ENCODE assay signal across 7 mouse cellular contexts in the genomic region with DNA sequence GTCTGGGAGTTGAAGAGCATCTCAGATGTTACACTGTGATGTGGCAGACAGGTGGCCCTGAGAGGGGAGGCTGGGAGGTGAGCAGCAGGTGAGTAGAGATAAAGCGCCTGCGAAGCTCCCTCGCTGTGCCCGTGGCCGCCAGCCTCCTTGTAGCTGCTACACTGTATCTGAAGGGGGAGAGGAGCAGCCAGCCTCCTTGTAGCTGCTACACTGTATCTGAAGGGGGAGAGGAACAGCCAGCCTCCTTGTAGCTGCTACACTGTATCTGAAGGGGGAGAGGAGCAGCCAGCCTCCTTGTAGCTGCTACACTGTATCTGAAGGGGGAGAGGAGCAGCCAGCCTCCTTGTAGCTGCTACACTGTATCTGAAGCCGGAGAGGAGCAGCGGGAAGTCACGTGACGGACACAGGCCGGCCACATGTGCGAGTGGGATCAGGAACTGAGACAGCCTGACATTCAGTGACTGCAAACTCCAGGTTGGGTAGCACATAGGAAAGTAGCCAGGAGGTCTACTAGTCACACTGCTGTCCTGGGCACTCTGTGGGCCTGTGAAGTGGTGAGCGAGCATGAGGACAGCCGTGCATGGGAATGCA.
DNase-seq lines count a peak whose midpoint lies in the region; ATAC-seq lines count a peak whose summit lies in the region.
"Not testable (repeated sequence)": the region's sequence is repeated elsewhere in the genome, so short reads cannot be mapped to it uniquely, and the experiment has no call there.

No protein-coding gene starts in this region.

- ATAC-seq in embryonic facial prominence, embryonic 15.5 days (ENCODE audit: insufficient number of reproducible peaks, low FRiP score, low TSS enrichment, low read depth), result peak; percentile 24; the same call in 1 of the 2 replicates
- ATAC-seq in hindbrain, embryonic 12.5 days (ENCODE audit: low FRiP score), result not testable (repeated sequence)
- ATAC-seq in megakaryocyte progenitor cell, adult 5-6 weeks (replicated peaks; ENCODE audit: poor library complexity), result peak; percentile 39

- not testable (repeated sequence) for H3K4me2 ChIP-seq in embryonic facial prominence, embryonic 15.5 days (replicated peaks); hindbrain, embryonic 12.5 days (replicated peaks)

- DNase-seq in ZHBTc4 (ENCODE audit: low read depth, low spot score), result peak; percentile 69
- DNase-seq in limb, embryonic 10.5 days (ENCODE audit: low spot score), result not testable (repeated sequence)
- peak; percentile 39 for DNase-seq in naive thymus-derived CD4-positive, alpha-beta T cell, adult 2 months (ENCODE audit: low read depth)
- DNase-seq in testis, postnatal 10 days (ENCODE audit: low spot score), result peak; percentile 68

- peaks cover 30% of the 10 kb centered on the region for H3K36me3 ChIP-seq in embryonic facial prominence, embryonic 15.5 days
- H3K36me3 ChIP-seq in hindbrain, embryonic 12.5 days, result peaks cover 40% of the 10 kb centered on the region
- H3K36me3 ChIP-seq in limb, embryonic 10.5 days, result peaks cover 51% of the 10 kb centered on the region

- H3K27me3 ChIP-seq in embryonic facial prominence, embryonic 15.5 days; hindbrain, embryonic 12.5 days; limb, embryonic 10.5 days (ENCODE audit: low read depth, poor library complexity, severe bottlenecking): not testable (repeated sequence)

- not testable (repeated sequence) for H3K4me3 ChIP-seq in embryonic facial prominence, embryonic 15.5 days (replicated peaks); hindbrain, embryonic 12.5 days; limb, embryonic 10.5 days

- peak overlapping the region; percentile 65 for H3K27ac ChIP-seq in embryonic facial prominence, embryonic 15.5 days (replicated peaks)
- peak overlapping the region; percentile 79 for H3K27ac ChIP-seq in hindbrain, embryonic 12.5 days
- peak overlapping the region; percentile 74 for H3K27ac ChIP-seq in limb, embryonic 10.5 days

- WGBS in embryonic facial prominence, embryonic 15.5 days, result 59% methylated on average over 13 of the region's 13 CpGs
- WGBS in hindbrain, embryonic 12.5 days, result 85% methylated on average over 13 of the region's 13 CpGs
- 93% methylated on average over 13 of the region's 13 CpGs for WGBS in limb, embryonic 10.5 days

- not testable (repeated sequence) for H3K9ac ChIP-seq in embryonic facial prominence, embryonic 15.5 days; hindbrain, embryonic 12.5 days

- not testable (repeated sequence) for H3K9me3 ChIP-seq in embryonic facial prominence, embryonic 15.5 days (replicated peaks); hindbrain, embryonic 12.5 days (replicated peaks); limb, embryonic 10.5 days (replicated peaks)

- H3K4me1 ChIP-seq in embryonic facial prominence, embryonic 15.5 days, result peaks cover 28% of the 10 kb centered on the region
- peaks cover 28% of the 10 kb centered on the region for H3K4me1 ChIP-seq in hindbrain, embryonic 12.5 days
- peaks cover 36% of the 10 kb centered on the region for H3K4me1 ChIP-seq in limb, embryonic 10.5 days
